Mouse (Mus musculus) ES-Bruce4 (cell line): ENCODE results near the gene Rgs16.

Experiments
- CTCF ChIP-seq: IDR thresholded peaks from one replicate; pipeline ENCODE4 v1.8.1; 2011; ENCODE audit warnings: low read depth, low read length
- EP300 ChIP-seq: IDR thresholded peaks from 2 replicates; pipeline ENCODE4 v1.6.1; 2011; ENCODE audit warnings: low read depth, low read length; ENCODE audit not compliant: insufficient read depth
- POLR2A ChIP-seq: IDR thresholded peaks from one replicate; pipeline ENCODE4 v1.8.1; 2011; ENCODE audit warnings: low read length; ENCODE audit not compliant: insufficient read depth

GRCm38 (mm10) chr1:153717990-153718389, 22.2 kb upstream of the Rgs16 start:
- TF ChIP-seq CTCF (no peak), POLR2A (no peak), EP300 (no peak)
